9 mouse cellular contexts compared by ENCODE assay signal in the genomic region with DNA sequence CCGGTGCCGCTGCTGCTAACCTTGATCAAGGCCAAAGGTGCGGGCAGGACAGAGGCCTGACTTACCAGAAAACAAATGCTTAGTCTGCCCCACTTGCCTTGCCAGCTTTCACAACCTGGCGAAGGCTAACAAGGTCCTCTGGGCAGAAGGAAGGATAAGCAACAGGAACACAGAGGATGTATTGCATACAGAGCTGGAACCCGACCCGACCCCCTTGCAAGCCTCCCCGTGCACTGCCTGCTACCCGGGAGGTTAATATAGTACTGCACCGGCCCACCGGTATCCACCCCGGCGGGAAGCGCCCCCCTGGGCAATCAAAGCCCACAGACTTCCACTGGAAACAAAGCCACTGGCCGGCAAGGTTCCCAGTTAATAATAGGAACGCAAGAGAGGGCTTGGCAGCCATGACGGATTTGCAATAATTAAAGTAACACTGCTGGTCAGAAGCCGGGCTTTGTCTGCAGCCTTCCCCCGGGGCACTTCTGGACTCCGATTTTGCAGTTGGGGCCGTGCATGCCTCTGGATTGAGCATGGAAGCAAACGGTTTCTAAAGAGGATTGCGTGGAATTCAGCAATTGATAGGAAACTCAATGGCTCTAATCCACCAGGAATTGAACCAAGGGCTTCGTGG. TPM values are rescaled to one million over a fixed set of nuclear protein-coding genes. Genes with fewer than 3 reads are reported as not detected.
DNase-seq lines count a peak whose midpoint lies in the region; ATAC-seq and TF ChIP-seq lines count a peak whose summit lies in the region.
"Had no signal": no experiment of that assay in that cellular context is flagged by ENCODE, and none has a peak within 500 bp of the region (broad histone marks: within the 10 kb centered on the region; RNA-seq: fewer than 3 reads in every experiment).

No protein-coding gene starts in this region.

- no peaks in the 10 kb centered on the region for H3K9me3 ChIP-seq in intestine, embryonic 14.5 days (ENCODE audit: control insufficient read depth, low read length)
- H3K9me3 ChIP-seq in intestine, postnatal 0 days (ENCODE audit: control insufficient read depth) = no peaks in the 10 kb centered on the region
- no peaks in the 10 kb centered on the region for H3K9me3 ChIP-seq in embryonic facial prominence, embryonic 10.5 days
- H3K9me3 ChIP-seq in limb, embryonic 11.5 days (ENCODE audit: control insufficient read depth, low read length) = no peaks in the 10 kb centered on the region

- no peak for DNase-seq in intestine, embryonic 14.5 days (ENCODE audit: low spot score)
- peak; percentile 59 for DNase-seq in embryonic facial prominence, embryonic 10.5 days (ENCODE audit: low spot score)
- DNase-seq in heart, postnatal 10 days = peak; percentile 60 to 67
- DNase-seq in limb, embryonic 11.5 days (ENCODE audit: low spot score) = peak; percentile 56
- DNase-seq in thymus, adult 18-20 months = no peak
- DNase-seq in lung, postnatal 10 days = no peak
- no peak for DNase-seq in thymus, postnatal 4 days

- H3K36me3 ChIP-seq in intestine, embryonic 14.5 days (ENCODE audit: control insufficient read depth, insufficient read depth, low read length) = no peaks in the 10 kb centered on the region
- no peaks in the 10 kb centered on the region for H3K36me3 ChIP-seq in intestine, postnatal 0 days (ENCODE audit: control insufficient read depth, insufficient read depth)
- H3K36me3 ChIP-seq in embryonic facial prominence, embryonic 10.5 days (replicated peaks) = no peaks in the 10 kb centered on the region
- no peaks in the 10 kb centered on the region for H3K36me3 ChIP-seq in limb, embryonic 11.5 days (ENCODE audit: control insufficient read depth, insufficient read depth, low read length)

- 26% methylated on average over 23 of the region's 23 CpGs for WGBS in intestine, embryonic 14.5 days
- WGBS in intestine, postnatal 0 days = 40% methylated on average over 23 of the region's 23 CpGs
- 7% methylated on average over 23 of the region's 23 CpGs for WGBS in embryonic facial prominence, embryonic 10.5 days
- WGBS in limb, embryonic 11.5 days = 21% methylated on average over 23 of the region's 23 CpGs

- no peak overlapping the region for H3K4me3 ChIP-seq in intestine, embryonic 14.5 days (ENCODE audit: low read depth, low read length)
- no peak overlapping the region for H3K4me3 ChIP-seq in intestine, postnatal 0 days (ENCODE audit: low read depth, low read length)
- H3K4me3 ChIP-seq in embryonic facial prominence, embryonic 10.5 days = peak overlapping the region; percentile 43
- no peak overlapping the region for H3K4me3 ChIP-seq in limb, embryonic 11.5 days (ENCODE audit: low read depth, low read length)

- no peak overlapping the region for H3K27ac ChIP-seq in intestine, embryonic 14.5 days (ENCODE audit: low read depth)
- H3K27ac ChIP-seq in intestine, postnatal 0 days (ENCODE audit: low read depth, low read length) = no peak overlapping the region
- H3K27ac ChIP-seq in embryonic facial prominence, embryonic 10.5 days (replicated peaks) = peak overlapping the region; percentile 64
- no peak overlapping the region for H3K27ac ChIP-seq in limb, embryonic 11.5 days (replicated peaks; ENCODE audit: low read depth, low read length)

- ATAC-seq in intestine, embryonic 14.5 days (replicated peaks; ENCODE audit: low FRiP score, low TSS enrichment, low read depth) = no peak
- no peak for ATAC-seq in intestine, postnatal 0 days
- ATAC-seq in limb, embryonic 11.5 days (ENCODE audit: insufficient number of reproducible peaks, low FRiP score, low TSS enrichment, low read depth) = no peak

- intact Hi-C loops in heart, postnatal 10 days (cut with DNase I) = no loop called here

- 0 out of 2 replicates have a peak, but pooled peaks cover 5% of the 10 kb centered on the region for H3K4me1 ChIP-seq in intestine, embryonic 14.5 days (replicated peaks; ENCODE audit: control insufficient read depth, insufficient read depth, low read length)
- no peaks in the 10 kb centered on the region for H3K4me1 ChIP-seq in intestine, postnatal 0 days (replicated peaks; ENCODE audit: control insufficient read depth, insufficient read depth, low read length)
- H3K4me1 ChIP-seq in embryonic facial prominence, embryonic 10.5 days = peaks cover 23% of the 10 kb centered on the region
- peaks cover 5% of the 10 kb centered on the region; the same call in 1 of the 2 replicates for H3K4me1 ChIP-seq in limb, embryonic 11.5 days (ENCODE audit: control insufficient read depth, insufficient read depth, low read length)

- H3K27me3 ChIP-seq in intestine, embryonic 14.5 days (replicated peaks; ENCODE audit: control insufficient read depth, insufficient read depth, low read length) = no peaks in the 10 kb centered on the region
- no peaks in the 10 kb centered on the region for H3K27me3 ChIP-seq in intestine, postnatal 0 days (replicated peaks; ENCODE audit: control insufficient read depth, insufficient read depth, low read length)
- peaks cover 24% of the 10 kb centered on the region for H3K27me3 ChIP-seq in embryonic facial prominence, embryonic 10.5 days (replicated peaks; ENCODE audit: low read depth, poor library complexity, severe bottlenecking)
- H3K27me3 ChIP-seq in limb, embryonic 11.5 days (ENCODE audit: control insufficient read depth, insufficient read depth, low read length) = no peaks in the 10 kb centered on the region
- H3K27me3 ChIP-seq: CH12.LX had no signal

- no peak overlapping the region for H3K9ac ChIP-seq in intestine, embryonic 14.5 days (ENCODE audit: low read length)
- no peak overlapping the region for H3K9ac ChIP-seq in intestine, postnatal 0 days (ENCODE audit: low read depth, low read length)
- H3K9ac ChIP-seq in limb, embryonic 11.5 days (ENCODE audit: low read length) = peak overlapping the region; percentile 32; the same call in 1 of the 2 replicates

- TF ChIP-seq CTCF in intestine, postnatal 0 days (IDR thresholded peaks at IDR 0.05; ENCODE audit: low read depth) = no peak

- H3K4me2 ChIP-seq in intestine, embryonic 14.5 days (ENCODE audit: low read length) = peak overlapping the region; percentile 16; the same call in 1 of the 2 replicates
- H3K4me2 ChIP-seq in intestine, postnatal 0 days (replicated peaks; ENCODE audit: low read depth) = no peak overlapping the region
- peak overlapping the region; percentile 29; the same call in 1 of the 2 replicates for H3K4me2 ChIP-seq in limb, embryonic 11.5 days (ENCODE audit: low read depth, severe bottlenecking)

RNA-seq across cellular contexts. Expression of a gene that starts 28.9 kb away (rescaled TPM):
- 16.4 and 17.7 TPM in 2 replicates for polyA plus RNA-seq in intestine, embryonic 14.5 days (2014; fragmentation: Nextera tagmentation; extraction: Ambion mirVana)
- polyA plus RNA-seq in intestine, postnatal 0 days (2015; fragmentation: Nextera tagmentation; extraction: Ambion mirVana) = 6.0 and 6.9 TPM in 2 replicates
- polyA plus RNA-seq in embryonic facial prominence, embryonic 10.5 days (2016; fragmentation: Nextera tagmentation; extraction: Ambion mirVana) = 20.5 and 23.5 TPM in 2 replicates
- total RNA-seq in heart, postnatal 10 days (2021) = 10 to 100 TPM; 40.1 to 51.6 TPM
- polyA plus RNA-seq in limb, embryonic 11.5 days (2014; fragmentation: Nextera tagmentation; extraction: Ambion mirVana) = 39.2 and 41.7 TPM in 2 replicates

Comparison
In these comparisons a context has a peak if more than half of its experiments do, and no peak if none do; other contexts are left out.
1. DNase-seq: peak in embryonic facial prominence, embryonic 10.5 days (single experiment), heart, postnatal 10 days (2 of 2) and limb, embryonic 11.5 days (single experiment); none in intestine, embryonic 14.5 days (single experiment), thymus, adult 18-20 months (0 of 2), lung, postnatal 10 days (single experiment) and thymus, postnatal 4 days (single experiment).